Mouse (Mus musculus): ENCODE measurements at regions not wholly inside any gene's neighbourhood (a gene's known extent, or its start where the extent isn't known, plus 50 kb on each side); places are given as distances from the start of the nearest gene placed in this dataset.

DNA sequence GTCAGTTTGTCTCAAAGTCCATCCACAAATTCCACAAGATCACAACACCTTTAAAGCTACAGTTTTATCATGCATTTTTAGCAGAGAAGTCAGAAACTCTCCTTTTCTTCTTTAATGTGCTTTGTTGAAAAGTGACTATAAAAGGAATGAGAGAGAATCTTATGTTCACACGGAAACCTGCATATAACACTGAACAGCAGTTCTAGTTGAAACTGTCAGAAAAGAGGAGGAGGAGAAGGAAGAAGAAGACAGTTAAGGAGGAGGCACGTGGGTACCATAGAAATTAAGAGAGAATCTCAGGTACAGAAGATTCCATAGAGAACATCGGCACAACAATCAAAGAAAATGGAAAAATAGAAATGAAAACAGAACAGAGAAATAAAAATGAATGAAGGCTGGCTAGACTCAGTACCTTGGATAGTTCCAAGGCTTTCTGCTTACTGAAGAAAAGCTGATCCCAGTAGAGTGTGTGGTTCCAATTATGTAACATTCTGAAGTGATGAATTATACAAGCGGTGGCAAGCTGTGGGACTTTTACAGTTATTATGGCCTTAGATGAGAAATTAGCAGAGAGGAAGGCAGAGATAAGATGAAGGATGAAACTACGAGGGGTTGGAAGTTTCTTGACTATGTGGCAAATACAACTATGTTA is 144.0 kb upstream of the Aco1 start:
- TF ChIP-seq POLR2A (IDR thresholded peaks at IDR 0.05; ENCODE audit: borderline replicate concordance, insufficient read depth, low read length), result no peak
- 82% methylated on average over 5 of the region's 5 CpGs for WGBS
- H3K27ac ChIP-seq (ENCODE audit: insufficient read depth, low read length), result no peak overlapping the region
- H3K4me1 ChIP-seq (ENCODE audit: control insufficient read depth, insufficient read depth, low read length), result no peaks in the 10 kb centered on the region
- no peak overlapping the region for H3K4me3 ChIP-seq (replicated peaks; ENCODE audit: insufficient read depth, low read depth, low read length)
- no peaks in the 10 kb centered on the region for H3K27me3 ChIP-seq (ENCODE audit: control insufficient read depth, insufficient read depth, low read length)
- no peak for DNase-seq

DNA sequence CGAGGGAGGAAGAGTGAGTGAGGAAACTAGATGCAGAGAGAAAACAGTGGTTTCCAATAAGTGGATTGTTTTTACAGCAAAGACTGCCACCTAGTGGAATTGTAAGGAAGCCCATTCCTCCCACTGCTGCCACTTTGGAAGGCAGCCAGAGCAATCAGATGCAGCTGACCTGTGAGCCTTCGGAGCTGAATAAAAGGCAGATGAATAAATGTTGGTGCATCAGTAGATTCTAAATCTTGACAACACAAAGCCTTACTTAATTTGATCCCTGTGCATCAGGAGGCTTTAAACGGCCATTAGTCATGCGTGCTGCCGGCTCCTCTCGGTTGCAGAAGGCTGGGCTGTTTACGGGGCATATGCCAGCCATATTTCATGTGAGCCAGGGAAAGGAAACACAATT is 128.2 kb upstream of the Aco1 start:
- Histone ChIP-seq H3K4me1 (ENCODE audit: control insufficient read depth, insufficient read depth, low read length) (no peaks in the 10 kb centered on the region), H3K27me3 (ENCODE audit: control insufficient read depth, insufficient read depth, low read length) (no peaks in the 10 kb centered on the region), H3K4me3 (replicated peaks; ENCODE audit: insufficient read depth, low read depth, low read length) (peak overlapping the region; percentile 56), H3K27ac (ENCODE audit: insufficient read depth, low read length) (no peak overlapping the region)
- DNase-seq, result peak; percentile 74 to 76
- TF ChIP-seq CTCF (IDR thresholded peaks at IDR 0.05; ENCODE audit: borderline replicate concordance, insufficient read depth, low read depth, low read length) (peak; percentile 72; the same call in 1 of the 2 replicates), POLR2A (IDR thresholded peaks at IDR 0.05; ENCODE audit: borderline replicate concordance, insufficient read depth, low read length) (no peak)
- 3% methylated on average over 7 of the region's 7 CpGs for WGBS

DNA sequence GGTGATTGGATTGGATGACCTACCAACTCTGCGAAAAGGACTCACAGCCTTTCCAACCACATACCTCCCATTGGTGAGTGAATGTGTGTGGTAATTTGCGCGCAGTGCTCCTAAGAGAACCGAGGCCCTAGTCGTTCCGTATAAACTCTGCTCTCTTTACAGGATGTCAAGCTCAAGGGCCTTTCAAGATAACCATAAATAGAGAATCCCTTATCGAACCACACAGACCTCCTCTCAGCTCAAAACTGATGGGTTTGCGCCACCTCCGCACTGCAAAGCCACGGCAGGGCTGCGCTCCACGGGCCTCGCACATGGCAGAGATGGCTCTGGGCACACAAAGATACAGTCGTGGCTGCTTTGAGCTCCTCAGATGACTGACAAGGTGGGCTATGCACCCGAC is 126.0 kb upstream of the Aco1 start:
- Histone ChIP-seq H3K4me1 (ENCODE audit: control insufficient read depth, insufficient read depth, low read length) (no peaks in the 10 kb centered on the region), H3K4me3 (replicated peaks; ENCODE audit: insufficient read depth, low read depth, low read length) (no peak overlapping the region), H3K27me3 (ENCODE audit: control insufficient read depth, insufficient read depth, low read length) (no peaks in the 10 kb centered on the region), H3K27ac (ENCODE audit: insufficient read depth, low read length) (no peak overlapping the region)
- DNase-seq, result no peak
- 90% methylated on average over 15 of the region's 15 CpGs for WGBS
- TF ChIP-seq POLR2A (IDR thresholded peaks at IDR 0.05; ENCODE audit: borderline replicate concordance, insufficient read depth, low read length), result no peak
- no peak for TF ChIP-seq CTCF (IDR thresholded peaks at IDR 0.05; ENCODE audit: borderline replicate concordance, insufficient read depth, low read depth, low read length)

DNA sequence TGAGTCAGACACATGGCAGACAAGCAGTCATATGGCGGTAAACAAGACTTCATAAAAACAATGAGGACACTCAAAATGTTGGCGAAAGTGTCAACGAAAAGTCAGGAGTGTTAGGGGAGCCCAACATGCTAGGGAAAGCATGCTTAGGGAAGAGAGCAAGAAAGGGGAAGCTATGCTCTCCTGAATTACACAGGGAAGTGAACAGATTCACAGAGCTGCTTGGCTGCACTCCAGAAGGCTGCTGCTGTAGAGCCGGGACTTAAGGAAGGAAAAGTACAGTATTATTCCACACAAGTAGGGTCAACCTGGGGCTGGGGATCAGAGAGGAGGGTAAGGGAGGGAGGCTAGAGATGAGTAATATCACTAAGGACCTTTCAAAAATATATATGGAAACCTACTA is 124.7 kb upstream of the Aco1 start:
- Histone ChIP-seq H3K4me1 (ENCODE audit: control insufficient read depth, insufficient read depth, low read length) (no peaks in the 10 kb centered on the region), H3K4me3 (replicated peaks; ENCODE audit: insufficient read depth, low read depth, low read length) (no peak overlapping the region)

GRCm38 (mm10) chr4:40031361-40031760 is 111.5 kb upstream of the Aco1 start:
- Histone ChIP-seq H3K27me3 (ENCODE audit: control insufficient read depth, insufficient read depth, low read length) (no peaks in the 10 kb centered on the region), H3K4me1 (ENCODE audit: control insufficient read depth, insufficient read depth, low read length) (no peaks in the 10 kb centered on the region), H3K27ac (ENCODE audit: insufficient read depth, low read length) (no peak overlapping the region), H3K4me3 (replicated peaks; ENCODE audit: insufficient read depth, low read depth, low read length) (no peak overlapping the region)
- TF ChIP-seq POLR2A (IDR thresholded peaks at IDR 0.05; ENCODE audit: borderline replicate concordance, insufficient read depth, low read length) (no peak), CTCF (IDR thresholded peaks at IDR 0.05; ENCODE audit: borderline replicate concordance, insufficient read depth, low read depth, low read length) (no peak)
- no peak for DNase-seq
- 92% methylated on average over 1 of the region's 1 CpGs for WGBS

More for the DNA sequence above, 124.7 kb upstream of the Aco1 start:
- TF ChIP-seq POLR2A (IDR thresholded peaks at IDR 0.05; ENCODE audit: borderline replicate concordance, insufficient read depth, low read length) (no peak), CTCF (IDR thresholded peaks at IDR 0.05; ENCODE audit: borderline replicate concordance, insufficient read depth, low read depth, low read length) (no peak)
- DNase-seq, result no peak
- H3K27me3 ChIP-seq (ENCODE audit: control insufficient read depth, insufficient read depth, low read length), result no peaks in the 10 kb centered on the region
- WGBS, result 45% methylated on average over 4 of the region's 4 CpGs
- H3K27ac ChIP-seq (ENCODE audit: insufficient read depth, low read length), result no peak overlapping the region

DNA sequence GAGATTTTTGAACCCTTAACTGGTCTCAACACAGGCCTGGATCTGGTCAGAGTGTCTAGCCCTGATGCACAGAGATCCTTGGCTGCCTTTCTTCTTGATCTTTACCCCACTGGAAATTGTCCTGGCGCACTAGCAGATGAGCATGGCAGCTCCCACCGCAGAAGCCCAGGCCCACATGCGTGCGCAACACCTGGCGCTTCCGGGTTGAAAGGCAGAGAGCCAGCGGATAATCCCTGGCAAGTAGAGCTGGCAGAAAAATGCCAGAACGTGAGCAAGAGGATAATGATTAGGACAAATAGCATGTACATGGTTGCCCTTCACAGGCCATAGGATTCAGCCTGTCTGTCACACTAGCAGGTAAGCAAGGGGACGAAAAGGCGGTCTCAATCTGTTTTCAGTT is 95.0 kb upstream of the Aco1 start:
- TF ChIP-seq POLR2A (IDR thresholded peaks at IDR 0.05; ENCODE audit: borderline replicate concordance, insufficient read depth, low read length), result no peak
- no peak for TF ChIP-seq CTCF (IDR thresholded peaks at IDR 0.05; ENCODE audit: borderline replicate concordance, insufficient read depth, low read depth, low read length)
- 29% methylated on average over 10 of the region's 10 CpGs for WGBS

DNA sequence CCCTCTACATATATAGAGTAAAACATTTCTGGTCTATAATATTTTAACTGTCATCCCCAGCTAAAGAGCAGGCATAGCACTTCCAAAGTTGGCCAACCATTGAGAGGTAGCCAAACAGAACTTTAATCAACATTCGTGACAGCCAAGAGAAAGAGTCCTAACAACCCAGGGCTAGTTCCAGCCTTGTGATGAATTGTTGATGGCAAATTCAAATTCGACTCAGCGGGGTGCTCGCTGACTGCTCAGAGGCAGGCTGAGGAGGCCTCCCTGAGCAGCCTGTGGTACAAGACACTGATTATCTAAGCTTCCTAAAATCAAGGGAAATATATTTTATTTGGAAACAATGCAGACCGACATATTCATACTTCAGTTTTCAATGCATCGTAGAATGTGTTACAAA is 93.8 kb upstream of the Aco1 start:
- Histone ChIP-seq H3K27ac (ENCODE audit: insufficient read depth, low read length) (no peak overlapping the region), H3K4me3 (replicated peaks; ENCODE audit: insufficient read depth, low read depth, low read length) (no peak overlapping the region), H3K4me1 (ENCODE audit: control insufficient read depth, insufficient read depth, low read length) (no peaks in the 10 kb centered on the region), H3K27me3 (ENCODE audit: control insufficient read depth, insufficient read depth, low read length) (no peaks in the 10 kb centered on the region)
- DNase-seq, result peak in 1 of 2 experiments; percentile 11
- TF ChIP-seq CTCF (IDR thresholded peaks at IDR 0.05; ENCODE audit: borderline replicate concordance, insufficient read depth, low read depth, low read length) (no peak), POLR2A (IDR thresholded peaks at IDR 0.05; ENCODE audit: borderline replicate concordance, insufficient read depth, low read length) (no peak)
- WGBS, result 42% methylated on average over 6 of the region's 6 CpGs

More for the DNA sequence above, 95.0 kb upstream of the Aco1 start:
- H3K4me1 ChIP-seq (ENCODE audit: control insufficient read depth, insufficient read depth, low read length), result no peaks in the 10 kb centered on the region
- no peak overlapping the region for H3K4me3 ChIP-seq (replicated peaks; ENCODE audit: insufficient read depth, low read depth, low read length)
- H3K27ac ChIP-seq (ENCODE audit: insufficient read depth, low read length), result no peak overlapping the region
- H3K27me3 ChIP-seq (ENCODE audit: control insufficient read depth, insufficient read depth, low read length), result no peaks in the 10 kb centered on the region
- peak in 1 of 2 experiments; percentile 4 for DNase-seq

DNA sequence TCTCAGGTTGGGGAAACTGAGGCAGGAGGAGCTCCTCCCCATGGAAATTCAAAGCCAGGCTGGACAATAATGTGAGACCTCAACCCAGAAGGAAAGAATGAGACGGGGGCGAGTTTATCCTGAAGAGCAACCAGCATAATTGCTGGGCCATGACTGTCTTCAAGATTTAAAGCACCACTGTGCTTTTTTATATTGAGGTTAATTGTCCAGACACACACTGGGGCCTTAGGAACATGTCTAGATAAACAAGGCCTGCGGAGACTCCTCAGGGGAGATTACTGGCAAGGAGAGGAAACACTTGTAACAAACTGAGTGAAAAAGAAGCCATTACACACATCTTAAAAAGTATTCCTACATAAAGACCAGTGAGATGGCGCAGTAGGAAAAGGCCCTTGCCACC is 91.0 kb upstream of the Aco1 start:
- DNase-seq, result no peak
- WGBS, result 91% methylated on average over 4 of the region's 4 CpGs
- no peak overlapping the region for H3K27ac ChIP-seq (ENCODE audit: insufficient read depth, low read length)

More for the DNA sequence above, 91.0 kb upstream of the Aco1 start:
- H3K4me1 ChIP-seq (ENCODE audit: control insufficient read depth, insufficient read depth, low read length), result no peaks in the 10 kb centered on the region
- no peak overlapping the region for H3K4me3 ChIP-seq (replicated peaks; ENCODE audit: insufficient read depth, low read depth, low read length)
- no peaks in the 10 kb centered on the region for H3K27me3 ChIP-seq (ENCODE audit: control insufficient read depth, insufficient read depth, low read length)
- TF ChIP-seq POLR2A (IDR thresholded peaks at IDR 0.05; ENCODE audit: borderline replicate concordance, insufficient read depth, low read length), result no peak
- no peak for TF ChIP-seq CTCF (IDR thresholded peaks at IDR 0.05; ENCODE audit: borderline replicate concordance, insufficient read depth, low read depth, low read length)
